Mouse (Mus musculus): ENCODE measurements at regions not wholly inside any gene's neighbourhood (a gene's known extent, or its start where the extent isn't known, plus 50 kb on each side); places are given as distances from the start of the nearest gene placed in this dataset.

DNA sequence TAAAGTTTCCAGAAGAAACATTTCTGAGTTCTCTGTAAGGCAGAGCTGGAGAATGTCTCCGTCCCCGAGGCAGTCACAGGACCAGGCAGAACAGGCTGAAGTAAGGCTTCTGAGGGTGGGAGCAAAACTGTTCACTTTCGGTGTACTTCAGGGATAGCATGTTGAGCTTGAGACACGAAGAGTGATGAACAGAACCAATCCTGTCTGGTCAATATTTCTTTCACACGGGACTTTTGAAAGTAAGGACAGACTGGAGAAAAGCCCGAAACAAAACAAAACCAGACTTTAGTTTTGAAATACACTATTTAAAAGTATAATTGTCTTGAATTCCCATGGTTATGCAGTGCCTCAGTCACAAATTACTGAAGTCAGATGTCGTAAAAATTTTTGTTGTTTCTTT is 84.6 kb upstream of the D16Ertd472e start:
- TF ChIP-seq CTCF (IDR thresholded peaks at IDR 0.05; ENCODE audit: low read depth) (no peak), EP300 (IDR thresholded peaks at IDR 0.05; ENCODE audit: low read depth) (no peak)

Measured in liver, postnatal 0 days (tissue).